Mouse (Mus musculus): ENCODE results near the gene Kcnk2. TPM values are rescaled to one million over a fixed set of nuclear protein-coding genes. Genes with fewer than 3 reads are reported as not detected.

The Kcnk2 gene
- polyA plus RNA-seq, 1 experiment = 0.05 TPM

- Histone ChIP-seq H3K4me1 (ENCODE audit: control insufficient read depth, insufficient read depth, insufficient read length) (no peaks in the 10 kb centered on the region), H3K27ac (ENCODE audit: insufficient read depth, low read length) (no peak overlapping the region), H3K27me3 (ENCODE audit: control insufficient read depth, insufficient read depth, low read length) (no peaks in the 10 kb centered on the region), H3K4me3 (ENCODE audit: extremely low read depth, insufficient read depth, insufficient read length) (no peak overlapping the region), H3K36me3 (ENCODE audit: control insufficient read depth, insufficient read depth, low read length) (no peaks in the 10 kb centered on the region)
- TF ChIP-seq POLR2A (IDR thresholded peaks at IDR 0.05; ENCODE audit: low read depth, low read length) (no peak), CTCF (IDR thresholded peaks at IDR 0.05; ENCODE audit: extremely low read depth, insufficient read depth, insufficient read length, insufficient replicate concordance) (no peak)
- DNase-seq (ENCODE audit: low read depth in 1 of 2, low spot score in 2 of 2) = no peak
- 88% methylated on average over 5 of the region's 5 CpGs for WGBS
Measured at GRCm38 (mm10) chr1:189349205-189349604, 52.9 kb downstream of the Kcnk2 start.

- no peak for DNase-seq (ENCODE audit: low read depth in 1 of 2, low spot score in 2 of 2)
- TF ChIP-seq CTCF (IDR thresholded peaks at IDR 0.05; ENCODE audit: extremely low read depth, insufficient read depth, insufficient read length, insufficient replicate concordance) (no peak), POLR2A (IDR thresholded peaks at IDR 0.05; ENCODE audit: low read depth, low read length) (no peak)
- WGBS = 80% methylated on average over 5 of the region's 5 CpGs
- Histone ChIP-seq H3K27ac (ENCODE audit: insufficient read depth, low read length) (no peak overlapping the region), H3K27me3 (ENCODE audit: control insufficient read depth, insufficient read depth, low read length) (no peaks in the 10 kb centered on the region; the same call in 1 of the 2 replicates), H3K4me1 (ENCODE audit: control insufficient read depth, insufficient read depth, insufficient read length) (no peaks in the 10 kb centered on the region; the same call in 1 of the 2 replicates), H3K36me3 (ENCODE audit: control insufficient read depth, insufficient read depth, low read length) (no peaks in the 10 kb centered on the region), H3K4me3 (ENCODE audit: extremely low read depth, insufficient read depth, insufficient read length) (no peak overlapping the region)
Measured at GRCm38 (mm10) chr1:189345166-189345565, 56.9 kb downstream of the Kcnk2 start.

GRCm38 (mm10) chr1:189343301-189344251 lies 58.5 kb downstream of the Kcnk2 start:
- TF ChIP-seq CTCF (IDR thresholded peaks at IDR 0.05; ENCODE audit: extremely low read depth, insufficient read depth, insufficient read length, insufficient replicate concordance) (no peak), POLR2A (IDR thresholded peaks at IDR 0.05; ENCODE audit: low read depth, low read length) (no peak)
- H3K4me1 ChIP-seq (ENCODE audit: control insufficient read depth, insufficient read depth, insufficient read length) = no peaks in the 10 kb centered on the region; the same call in 1 of the 2 replicates
- H3K36me3 ChIP-seq (ENCODE audit: control insufficient read depth, insufficient read depth, low read length) = no peaks in the 10 kb centered on the region
- H3K27ac ChIP-seq (ENCODE audit: insufficient read depth, low read length) = no peak overlapping the region
- WGBS = 8% methylated on average over 79 of the region's 82 CpGs
- H3K4me3 ChIP-seq (ENCODE audit: extremely low read depth, insufficient read depth, insufficient read length) = no peak overlapping the region
- H3K27me3 ChIP-seq (ENCODE audit: control insufficient read depth, insufficient read depth, low read length) = no peaks in the 10 kb centered on the region; the same call in 1 of the 2 replicates
- DNase-seq (ENCODE audit: low read depth in 1 of 2, low spot score in 2 of 2) = no peak

GRCm38 (mm10) chr1:189342416-189343104 lies 59.5 kb downstream of the Kcnk2 start:
- 13% methylated on average over 30 of the region's 30 CpGs for WGBS
- no peaks in the 10 kb centered on the region for H3K36me3 ChIP-seq (ENCODE audit: control insufficient read depth, insufficient read depth, low read length)
- H3K27ac ChIP-seq (ENCODE audit: insufficient read depth, low read length) = no peak overlapping the region
- H3K4me3 ChIP-seq (ENCODE audit: extremely low read depth, insufficient read depth, insufficient read length) = no peak overlapping the region
- DNase-seq (ENCODE audit: low read depth in 1 of 2, low spot score in 2 of 2) = no peak
- no peak for TF ChIP-seq POLR2A (IDR thresholded peaks at IDR 0.05; ENCODE audit: low read depth, low read length)
- no peaks in the 10 kb centered on the region; the same call in 1 of the 2 replicates for H3K27me3 ChIP-seq (ENCODE audit: control insufficient read depth, insufficient read depth, low read length)
- no peaks in the 10 kb centered on the region; the same call in 1 of the 2 replicates for H3K4me1 ChIP-seq (ENCODE audit: control insufficient read depth, insufficient read depth, insufficient read length)

- 35% methylated on average over 4 of the region's 4 CpGs for WGBS
Measured at GRCm38 (mm10) chr1:189341381-189341917, 60.6 kb downstream of the Kcnk2 start.

GRCm38 (mm10) chr1:189315896-189316295 lies 86.2 kb downstream of the Kcnk2 start:
- H3K4me3 ChIP-seq (ENCODE audit: extremely low read depth, insufficient read depth, insufficient read length) = no peak overlapping the region
- 38% methylated on average over 2 of the region's 2 CpGs for WGBS
- H3K36me3 ChIP-seq (ENCODE audit: control insufficient read depth, insufficient read depth, low read length) = no peaks in the 10 kb centered on the region
- H3K27me3 ChIP-seq (ENCODE audit: control insufficient read depth, insufficient read depth, low read length) = no peaks in the 10 kb centered on the region
- TF ChIP-seq CTCF (IDR thresholded peaks at IDR 0.05; ENCODE audit: extremely low read depth, insufficient read depth, insufficient read length, insufficient replicate concordance) (no peak), POLR2A (IDR thresholded peaks at IDR 0.05; ENCODE audit: low read depth, low read length) (no peak)
- H3K27ac ChIP-seq (ENCODE audit: insufficient read depth, low read length) = no peak overlapping the region
- H3K4me1 ChIP-seq (ENCODE audit: control insufficient read depth, insufficient read depth, insufficient read length) = no peaks in the 10 kb centered on the region
- no peak for DNase-seq (ENCODE audit: low read depth in 1 of 2, low spot score in 2 of 2)

More at GRCm38 (mm10) chr1:189341381-189341917, 60.6 kb downstream of the Kcnk2 start:
- H3K4me3 ChIP-seq (ENCODE audit: extremely low read depth, insufficient read depth, insufficient read length) = no peak overlapping the region
- TF ChIP-seq CTCF (IDR thresholded peaks at IDR 0.05; ENCODE audit: extremely low read depth, insufficient read depth, insufficient read length, insufficient replicate concordance) (no peak), POLR2A (IDR thresholded peaks at IDR 0.05; ENCODE audit: low read depth, low read length) (no peak)
- DNase-seq (ENCODE audit: low read depth in 1 of 2, low spot score in 2 of 2) = no peak
- no peak overlapping the region for H3K27ac ChIP-seq (ENCODE audit: insufficient read depth, low read length)
- H3K27me3 ChIP-seq (ENCODE audit: control insufficient read depth, insufficient read depth, low read length) = no peaks in the 10 kb centered on the region; the same call in 1 of the 2 replicates
- no peaks in the 10 kb centered on the region for H3K36me3 ChIP-seq (ENCODE audit: control insufficient read depth, insufficient read depth, low read length)
- H3K4me1 ChIP-seq (ENCODE audit: control insufficient read depth, insufficient read depth, insufficient read length) = no peaks in the 10 kb centered on the region; the same call in 1 of the 2 replicates
